Mouse (Mus musculus): Measurements from ENCODE around the gene Rack1. TPM values are rescaled to one million over a fixed set of nuclear protein-coding genes. Genes with fewer than 3 reads are reported as not detected.
"Not testable (repeated sequence)": the region's sequence is repeated elsewhere in the genome, so short reads cannot be mapped to it uniquely, and the experiment has no call there.

Gene Rack1
- total and polyA plus RNA-seq, 2 experiments from 2014 or later = 317 to 1,043 TPM

- Histone ChIP-seq H3K36me3 (ENCODE audit: insufficient read depth, low read length) (no peaks in the 10 kb centered on the region), H3K4me3 (ENCODE audit: low read depth, low read length) (no peak overlapping the region), H3K9me3 (ENCODE audit: low read length) (no peaks in the 10 kb centered on the region), H3K27ac (ENCODE audit: low read depth, low read length) (no peak overlapping the region), H3K4me2 (ENCODE audit: low read depth, low read length, poor library complexity, severe bottlenecking) (no peak overlapping the region), H3K27me3 (ENCODE audit: insufficient read depth, low read length) (no peaks in the 10 kb centered on the region), H3K4me1 (ENCODE audit: insufficient read depth, low read length) (no peaks in the 10 kb centered on the region), H3K9ac (replicated peaks; ENCODE audit: low read length, poor library complexity, severe bottlenecking) (no peak overlapping the region)
- TF ChIP-seq CTCF (IDR thresholded peaks at IDR 0.05) = no peak
- ATAC-seq (ENCODE audit: low FRiP score) (no peak), DNase-seq (ENCODE audit: low spot score) (no peak)
- 75% methylated on average over 8 of the region's 8 CpGs for WGBS
Observed at GRCm38 (mm10) chr11:48790946-48791345, 9.2 kb upstream of the Rack1 start.

- 89% methylated on average over 9 of the region's 9 CpGs for WGBS
- H3K4me3 ChIP-seq (ENCODE audit: low read depth, low read length); ATAC-seq (ENCODE audit: low FRiP score): not testable (repeated sequence)
Observed at GRCm38 (mm10) chr11:48791894-48792293, 8.2 kb upstream of the Rack1 start.

GRCm38 (mm10) chr11:48793184-48793583 lies 6.9 kb upstream of the Rack1 start:
- no peak for TF ChIP-seq CTCF (IDR thresholded peaks at IDR 0.05)
- Histone ChIP-seq H3K36me3 (ENCODE audit: insufficient read depth, low read length) (no peaks in the 10 kb centered on the region), H3K4me1 (ENCODE audit: insufficient read depth, low read length) (no peaks in the 10 kb centered on the region), H3K9ac (replicated peaks; ENCODE audit: low read length, poor library complexity, severe bottlenecking) (no peak overlapping the region), H3K27me3 (ENCODE audit: insufficient read depth, low read length) (no peaks in the 10 kb centered on the region), H3K4me3 (ENCODE audit: low read depth, low read length) (no peak overlapping the region), H3K4me2 (ENCODE audit: low read depth, low read length, poor library complexity, severe bottlenecking) (no peak overlapping the region), H3K9me3 (ENCODE audit: low read length) (no peaks in the 10 kb centered on the region), H3K27ac (ENCODE audit: low read depth, low read length) (no peak overlapping the region)
- no peak for ATAC-seq (ENCODE audit: low FRiP score)
- WGBS = 95% methylated on average over 3 of the region's 3 CpGs
- no peak for DNase-seq (ENCODE audit: low spot score)

More at GRCm38 (mm10) chr11:48791894-48792293, 8.2 kb upstream of the Rack1 start:
- not testable (repeated sequence) for H3K27me3 ChIP-seq (ENCODE audit: insufficient read depth, low read length); H3K9me3 ChIP-seq (ENCODE audit: low read length); H3K27ac ChIP-seq (ENCODE audit: low read depth, low read length); H3K36me3 ChIP-seq (ENCODE audit: insufficient read depth, low read length); H3K9ac ChIP-seq (replicated peaks; ENCODE audit: low read length, poor library complexity, severe bottlenecking); H3K4me2 ChIP-seq (ENCODE audit: low read depth, low read length, poor library complexity, severe bottlenecking); DNase-seq (ENCODE audit: low spot score); H3K4me1 ChIP-seq (ENCODE audit: insufficient read depth, low read length)

GRCm38 (mm10) chr11:48795221-48795620 lies 4.9 kb upstream of the Rack1 start:
- no peaks in the 10 kb centered on the region for H3K36me3 ChIP-seq (ENCODE audit: insufficient read depth, low read length)
- 87% methylated on average over 7 of the region's 7 CpGs for WGBS
- DNase-seq (ENCODE audit: low spot score) (no peak), ATAC-seq (ENCODE audit: low FRiP score) (no peak)
- no peak overlapping the region for H3K27ac ChIP-seq (ENCODE audit: low read depth, low read length)
- no peaks in the 10 kb centered on the region for H3K4me1 ChIP-seq (ENCODE audit: insufficient read depth, low read length)
- no peak overlapping the region for H3K9ac ChIP-seq (replicated peaks; ENCODE audit: low read length, poor library complexity, severe bottlenecking)
- H3K4me3 ChIP-seq (ENCODE audit: low read depth, low read length) = no peak overlapping the region
- no peaks in the 10 kb centered on the region for H3K27me3 ChIP-seq (ENCODE audit: insufficient read depth, low read length)
- TF ChIP-seq CTCF (IDR thresholded peaks at IDR 0.05) = no peak
- no peaks in the 10 kb centered on the region for H3K9me3 ChIP-seq (ENCODE audit: low read length)
- no peak overlapping the region for H3K4me2 ChIP-seq (ENCODE audit: low read depth, low read length, poor library complexity, severe bottlenecking)

GRCm38 (mm10) chr11:48796290-48796689 lies 3.8 kb upstream of the Rack1 start:
- H3K27ac ChIP-seq (ENCODE audit: low read depth, low read length) = no peak overlapping the region
- peaks cover 2% of the 10 kb centered on the region; the same call in 1 of the 2 replicates for H3K4me1 ChIP-seq (ENCODE audit: insufficient read depth, low read length)
- ATAC-seq (ENCODE audit: low FRiP score) (no peak), DNase-seq (ENCODE audit: low spot score) (no peak)
- H3K36me3 ChIP-seq (ENCODE audit: insufficient read depth, low read length) = no peaks in the 10 kb centered on the region
- WGBS = 82% methylated on average over 4 of the region's 4 CpGs
- no peaks in the 10 kb centered on the region for H3K9me3 ChIP-seq (ENCODE audit: low read length)
- H3K27me3 ChIP-seq (ENCODE audit: insufficient read depth, low read length) = no peaks in the 10 kb centered on the region
- H3K4me2 ChIP-seq (ENCODE audit: low read depth, low read length, poor library complexity, severe bottlenecking) = no peak overlapping the region
- H3K4me3 ChIP-seq (ENCODE audit: low read depth, low read length) = no peak overlapping the region
- TF ChIP-seq CTCF (IDR thresholded peaks at IDR 0.05) = no peak
- no peak overlapping the region for H3K9ac ChIP-seq (replicated peaks; ENCODE audit: low read length, poor library complexity, severe bottlenecking)

GRCm38 (mm10) chr11:48797287-48797686 lies 2.8 kb upstream of the Rack1 start:
- DNase-seq (ENCODE audit: low spot score) (no peak), ATAC-seq (ENCODE audit: low FRiP score) (no peak)
- Histone ChIP-seq H3K27ac (ENCODE audit: low read depth, low read length) (no peak overlapping the region), H3K4me2 (ENCODE audit: low read depth, low read length, poor library complexity, severe bottlenecking) (no peak overlapping the region), H3K27me3 (ENCODE audit: insufficient read depth, low read length) (no peaks in the 10 kb centered on the region), H3K9ac (replicated peaks; ENCODE audit: low read length, poor library complexity, severe bottlenecking) (no peak overlapping the region), H3K4me3 (ENCODE audit: low read depth, low read length) (no peak overlapping the region), H3K9me3 (ENCODE audit: low read length) (no peaks in the 10 kb centered on the region), H3K4me1 (ENCODE audit: insufficient read depth, low read length) (peaks cover 8% of the 10 kb centered on the region), H3K36me3 (ENCODE audit: insufficient read depth, low read length) (peaks cover 4% of the 10 kb centered on the region; the same call in 1 of the 2 replicates)
- 86% methylated on average over 5 of the region's 5 CpGs for WGBS
- TF ChIP-seq CTCF (IDR thresholded peaks at IDR 0.05) = no peak
